Mouse (Mus musculus): Measurements from ENCODE around the gene Adipor2. TPM values are rescaled to one million over a fixed set of nuclear protein-coding genes. Genes with fewer than 3 reads are reported as not detected.

Gene Adipor2
- total RNA-seq, 2 experiments from 2014 or later = 47.1 to 50.6 TPM

- no peak for DNase-seq (ENCODE audit: low spot score in 2 of 2)
These were observed 66.8 kb downstream of the Adipor2 start for GRCm38 (mm10) chr6:119350703-119351198.

DNA sequence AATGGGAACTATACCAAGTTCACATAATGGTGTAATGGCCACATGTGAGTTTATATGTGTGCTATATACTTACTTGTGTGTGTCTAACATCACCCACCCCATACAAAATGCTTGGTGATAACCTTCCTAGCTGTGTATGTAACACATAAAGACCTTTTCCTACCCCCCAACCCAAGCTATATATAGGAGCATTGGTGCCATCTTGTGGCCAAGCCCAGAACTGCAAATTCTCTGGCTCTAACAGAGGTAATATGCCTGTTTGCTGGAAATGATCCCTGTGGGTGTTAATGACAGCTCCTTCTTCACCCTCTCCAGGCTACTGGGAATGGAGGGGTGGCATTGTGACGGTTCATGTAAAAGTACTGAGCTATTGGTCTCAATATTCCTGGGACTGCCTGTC, 69.3 kb downstream of the Adipor2 start:
- peak; percentile 73 to 93 for DNase-seq (ENCODE audit: low spot score in 2 of 2)

- DNase-seq (ENCODE audit: low spot score in 2 of 2) = no peak
These were observed 69.7 kb downstream of the Adipor2 start for GRCm38 (mm10) chr6:119347813-119348212.

- DNase-seq (ENCODE audit: low spot score in 2 of 2) = no peak
These were observed 71.2 kb downstream of the Adipor2 start for GRCm38 (mm10) chr6:119346257-119346656.

DNA sequence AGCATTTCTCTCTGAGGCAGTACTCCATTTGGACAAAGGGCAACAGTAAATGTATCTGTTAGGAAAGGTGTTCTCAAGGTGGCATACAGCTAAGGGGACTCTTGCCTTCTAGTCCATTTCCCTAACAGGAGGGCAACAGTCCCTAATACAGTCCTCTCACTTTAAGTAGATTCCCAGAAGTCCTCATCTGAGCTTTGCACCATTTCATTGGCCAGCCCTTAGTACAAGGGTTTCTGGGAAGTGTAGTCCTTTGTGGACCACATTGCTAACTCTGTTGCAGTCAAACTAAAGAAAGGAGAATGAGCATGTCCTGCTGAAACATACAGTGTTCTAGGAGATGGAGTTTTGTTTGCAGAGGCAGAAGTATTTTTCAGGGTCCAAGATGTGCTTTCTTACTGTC, 76.1 kb downstream of the Adipor2 start:
- peak in 1 of 2 experiments; percentile 60 for DNase-seq (ENCODE audit: low spot score in 2 of 2)

- DNase-seq (ENCODE audit: low spot score in 2 of 2) = no peak
These were observed 79.2 kb downstream of the Adipor2 start for GRCm38 (mm10) chr6:119338121-119338912.

DNA sequence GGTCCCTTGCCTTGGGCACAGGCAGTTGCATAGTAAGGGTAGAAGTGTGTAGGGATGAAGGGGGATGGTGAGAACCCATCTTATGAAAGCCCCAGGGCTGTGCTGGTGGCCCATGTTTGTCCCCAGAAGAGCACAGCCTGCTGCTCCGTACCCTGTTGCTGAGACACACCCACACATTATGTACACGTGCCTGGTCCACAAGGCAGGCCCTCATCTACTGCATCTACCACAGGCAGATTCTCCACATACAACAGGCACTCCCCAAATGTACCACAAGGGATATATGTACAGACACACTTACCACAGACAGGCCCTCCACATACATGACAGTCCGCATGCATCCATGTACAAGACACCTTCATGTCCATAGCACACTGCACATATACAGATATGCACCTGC, 80.2 kb downstream of the Adipor2 start:
- no peak for DNase-seq (ENCODE audit: low spot score in 2 of 2)

GRCm38 (mm10) chr6:119336124-119336523, 81.4 kb downstream of the Adipor2 start:
- DNase-seq (ENCODE audit: low spot score in 2 of 2) = no peak

- DNase-seq (ENCODE audit: low spot score in 2 of 2) = no peak
These were observed 83.7 kb downstream of the Adipor2 start for GRCm38 (mm10) chr6:119333831-119334230.

GRCm38 (mm10) chr6:119333202-119333601, 84.3 kb downstream of the Adipor2 start:
- no peak for DNase-seq (ENCODE audit: low spot score in 2 of 2)

DNA sequence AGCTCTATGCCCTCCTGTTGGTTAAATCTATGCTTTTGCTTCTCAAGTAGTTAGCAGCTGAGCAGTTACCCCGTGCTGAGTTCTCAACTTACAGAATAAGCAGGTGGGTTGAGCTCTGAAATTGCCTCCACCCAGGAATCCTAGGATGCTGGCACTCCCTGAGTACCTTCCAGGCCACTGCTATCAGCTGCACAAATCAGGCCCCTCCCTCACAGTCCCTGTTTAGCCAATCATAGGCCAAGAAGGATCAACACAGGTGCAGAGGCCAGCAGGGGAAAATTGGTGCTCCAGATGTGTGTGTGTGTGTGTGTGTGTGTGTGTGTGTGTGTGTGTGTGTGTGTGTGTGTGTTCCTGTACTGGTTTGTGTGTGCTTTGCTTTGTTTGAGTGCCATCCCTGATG, 85.4 kb downstream of the Adipor2 start:
- no peak for DNase-seq (ENCODE audit: low spot score in 2 of 2)

DNA sequence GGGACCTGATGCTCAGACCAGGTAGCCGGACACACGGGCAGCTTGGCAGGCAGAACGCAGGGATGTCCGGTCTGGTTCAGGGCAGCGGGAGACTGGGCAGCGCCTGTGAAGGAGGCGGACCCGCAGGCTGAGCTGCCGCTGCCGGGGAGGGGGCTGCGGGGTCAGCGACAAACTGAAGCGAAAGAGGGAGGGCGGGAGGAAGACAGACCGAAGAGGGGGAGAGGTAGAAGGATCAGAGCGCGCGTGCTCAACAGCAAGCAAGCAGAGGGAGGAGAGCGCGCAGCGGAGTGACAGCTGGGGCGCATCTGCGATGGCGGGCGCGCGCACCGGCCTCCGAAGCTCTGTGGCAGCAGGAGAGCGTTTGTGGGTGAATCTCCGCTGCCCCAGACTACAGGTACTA, 87.0 kb downstream of the Adipor2 start, which contains the start of gene Lrtm2:
Gene Lrtm2, minus strand, starts transcription at position 261 of the 400 bp plus-strand sequence.
- DNase-seq (ENCODE audit: low spot score in 2 of 2) = peak; percentile 67 to 75

- DNase-seq (ENCODE audit: low spot score in 2 of 2) = peak in 1 of 2 experiments; percentile 42
These were observed 87.6 kb downstream of the Adipor2 start for GRCm38 (mm10) chr6:119329936-119330335.

GRCm38 (mm10) chr6:119329215-119329714, 88.2 kb downstream of the Adipor2 start:
- peak; percentile 87 to 91 for DNase-seq (ENCODE audit: low spot score in 2 of 2)

- peak in 1 of 2 experiments; percentile 28 for DNase-seq (ENCODE audit: low spot score in 2 of 2)
These were observed 88.9 kb downstream of the Adipor2 start for GRCm38 (mm10) chr6:119328521-119329115.

DNA sequence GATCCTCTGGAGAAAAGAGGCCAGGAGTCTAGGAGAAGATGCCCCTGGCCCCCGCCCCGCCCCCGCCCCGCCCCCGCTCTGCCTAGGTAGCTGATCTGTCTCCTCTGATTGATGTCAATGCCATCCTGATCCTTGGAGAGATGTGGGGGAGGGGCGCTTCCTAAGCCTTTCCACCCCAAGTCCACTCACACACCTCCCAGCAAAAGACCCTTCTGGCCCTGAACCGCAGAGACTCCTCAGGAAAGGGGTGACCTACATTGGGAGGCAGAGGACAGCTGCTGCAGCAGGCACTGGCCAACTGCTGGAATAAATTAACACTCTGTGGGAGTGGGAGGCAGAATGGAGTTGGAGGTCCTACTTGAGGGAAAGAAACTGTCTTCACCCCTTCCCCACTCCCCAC, 91.0 kb downstream of the Adipor2 start:
- DNase-seq (ENCODE audit: low spot score in 2 of 2) = no peak

GRCm38 (mm10) chr6:119325978-119326377, 91.5 kb downstream of the Adipor2 start:
- DNase-seq (ENCODE audit: low spot score in 2 of 2) = peak in 1 of 2 experiments; percentile 39

GRCm38 (mm10) chr6:119324776-119325175, 92.7 kb downstream of the Adipor2 start:
- DNase-seq (ENCODE audit: low spot score in 2 of 2) = no peak

- no peak for DNase-seq (ENCODE audit: low spot score in 2 of 2)
These were observed 95.8 kb downstream of the Adipor2 start for GRCm38 (mm10) chr6:119321752-119322151.

DNA sequence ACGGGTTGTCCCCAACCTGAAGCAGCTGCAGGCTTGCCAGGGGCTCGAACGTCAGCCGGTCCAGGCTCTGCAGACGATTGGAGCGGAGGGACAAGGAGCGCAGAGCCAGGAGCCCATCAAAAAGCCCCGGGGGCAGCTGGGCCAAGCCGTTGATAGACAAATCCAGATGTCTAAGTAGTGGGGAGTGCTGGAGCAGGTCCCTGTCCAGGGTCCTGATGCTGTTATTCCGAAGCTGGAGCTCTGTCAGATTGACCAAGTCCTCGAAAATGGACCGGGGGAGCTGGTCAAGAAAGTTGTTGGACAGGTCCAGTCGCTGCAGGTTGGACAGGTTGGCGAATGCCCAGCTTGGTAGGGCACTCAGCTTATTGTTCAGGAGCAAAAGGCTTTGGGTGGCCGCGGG, 97.0 kb downstream of the Adipor2 start:
- DNase-seq (ENCODE audit: low spot score in 2 of 2) = no peak

GRCm38 (mm10) chr6:119319358-119319757, 98.1 kb downstream of the Adipor2 start:
- DNase-seq (ENCODE audit: low spot score in 2 of 2) = no peak

DNA sequence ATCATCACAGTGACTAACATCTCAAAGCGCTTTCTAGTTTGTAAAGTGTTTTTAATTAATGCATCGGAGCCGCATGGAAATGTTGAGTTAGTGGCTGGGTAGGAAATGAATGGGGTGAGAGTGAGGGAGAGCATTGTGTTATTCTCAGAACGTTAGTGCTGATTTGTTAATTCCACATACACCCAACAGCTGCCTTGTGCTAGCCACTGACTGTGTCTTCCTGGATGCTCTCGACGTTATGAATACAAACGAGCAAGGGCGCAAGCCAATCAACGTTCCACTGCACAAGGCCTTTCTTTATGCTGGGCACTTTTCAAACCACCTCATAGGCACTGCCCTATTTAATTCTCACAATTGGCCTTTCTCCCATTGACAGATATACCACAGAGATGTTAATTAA, 98.8 kb downstream of the Adipor2 start:
- no peak for DNase-seq (ENCODE audit: low spot score in 2 of 2)
